In the genomic region with DNA sequence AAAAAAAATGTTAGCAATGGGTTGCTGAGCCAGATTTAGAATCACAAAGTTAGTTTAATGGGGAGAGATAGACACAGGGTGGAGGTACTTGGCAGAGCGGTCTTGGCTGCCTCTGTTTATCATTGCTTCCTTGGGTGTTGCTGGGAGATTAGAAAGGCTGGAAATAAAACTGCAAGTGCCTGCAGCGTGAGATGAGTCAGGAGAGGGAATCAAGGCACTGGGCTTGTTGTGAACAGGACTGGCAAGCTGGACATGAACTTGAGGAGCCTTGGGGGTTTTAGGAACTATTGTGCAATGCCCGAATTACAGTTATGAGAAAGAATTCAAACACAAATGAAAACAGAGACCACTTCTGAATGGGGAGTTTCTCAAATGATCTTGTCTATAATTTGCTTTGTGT, we compare ENCODE assay signal across 10 mouse cellular contexts.
DNase-seq lines count a peak whose midpoint lies in the region; ATAC-seq and TF ChIP-seq lines count a peak whose summit lies in the region.
"Had no signal": no experiment of that assay in that cellular context is flagged by ENCODE, and none has a peak within 500 bp of the region (broad histone marks: within the 10 kb centered on the region; RNA-seq: fewer than 3 reads in every experiment).

No protein-coding gene starts in this region.

- H3K9ac ChIP-seq in MEL (ENCODE audit: control insufficient read depth, low read depth, low read length, poor library complexity, severe bottlenecking), result no peak overlapping the region
- H3K9ac ChIP-seq in heart, embryonic 15.5 days, result no peak overlapping the region
- no peak overlapping the region for H3K9ac ChIP-seq in forebrain, embryonic 15.5 days (replicated peaks)
- H3K9ac ChIP-seq: liver, embryonic 12.5 days had no signal

- no peaks in the 10 kb centered on the region for H3K79me2 ChIP-seq in MEL (ENCODE audit: control insufficient read depth, insufficient read depth, low read length, poor library complexity)

- TF ChIP-seq POLR2A in MEL (IDR thresholded peaks at IDR 0.05; ENCODE audit: control insufficient read depth in 1 of 2, insufficient read depth in 1 of 2, low read depth in 1 of 2, low read length in 2 of 2, poor library complexity in 1 of 2), result no peak

- H3K4me2 ChIP-seq in heart, embryonic 15.5 days, result no peak overlapping the region
- no peak overlapping the region for H3K4me2 ChIP-seq in forebrain, embryonic 15.5 days (replicated peaks)
- H3K4me2 ChIP-seq: liver, embryonic 12.5 days had no signal

- DNase-seq in MEL (ENCODE audit: low read depth, low spot score), result peak; percentile 16
- DNase-seq in lung, postnatal 36 days, result peak; percentile 78
- no peak for DNase-seq in kidney, postnatal 10 days
- no peak for DNase-seq in spleen, postnatal 10 days (ENCODE audit: low spot score in 2 of 2)
- DNase-seq: adrenal gland, postnatal 25 days had no signal

- ATAC-seq in heart, embryonic 15.5 days (replicated peaks; ENCODE audit: insufficient number of reproducible peaks, insufficient read depth, low FRiP score, low read depth), result no peak
- no peak for ATAC-seq in forebrain, embryonic 15.5 days (replicated peaks)
- ATAC-seq: liver, embryonic 12.5 days had no signal

- TF ChIP-seq CTCF in MEL (IDR thresholded peaks at IDR 0.05 in 2 of 3, conservative IDR thresholded peaks at IDR 0.05 in 1 of 3; ENCODE audit: control insufficient read depth in 1 of 3, insufficient read depth in 1 of 3, low read depth in 2 of 3, low read length in 3 of 3, poor library complexity in 1 of 3, severe bottlenecking in 1 of 3), result no peak

- no peak for TF ChIP-seq RAD21 in MEL (IDR thresholded peaks at IDR 0.05; ENCODE audit: low read depth, low read length)

- H3K36me3 ChIP-seq in MEL (ENCODE audit: control insufficient read depth in 1 of 2, insufficient read depth in 2 of 2, low read length in 2 of 2), result no peaks in the 10 kb centered on the region
- no peaks in the 10 kb centered on the region for H3K36me3 ChIP-seq in heart, embryonic 15.5 days
- no peaks in the 10 kb centered on the region for H3K36me3 ChIP-seq in forebrain, embryonic 15.5 days
- H3K36me3 ChIP-seq: forebrain, embryonic 10.5 days; liver, embryonic 12.5 days had no signal

- TF ChIP-seq EP300 in MEL (IDR thresholded peaks at IDR 0.05; ENCODE audit: low read depth in 1 of 2, low read length in 2 of 2), result no peak

- no peaks in the 10 kb centered on the region for H3K9me3 ChIP-seq in MEL (replicated peaks; ENCODE audit: insufficient read depth, low read length)
- H3K9me3 ChIP-seq in heart, embryonic 15.5 days (replicated peaks), result no peaks in the 10 kb centered on the region; the same call in 1 of the 2 replicates
- H3K9me3 ChIP-seq in forebrain, embryonic 15.5 days, result no peaks in the 10 kb centered on the region
- H3K9me3 ChIP-seq: forebrain, embryonic 10.5 days; liver, embryonic 12.5 days had no signal

- H3K4me3 ChIP-seq in MEL (ENCODE audit: control insufficient read depth in 1 of 2, insufficient read depth in 1 of 2, low read depth in 2 of 2, low read length in 2 of 2), result no peak overlapping the region
- no peak overlapping the region for H3K4me3 ChIP-seq in brown adipose tissue, adult 24 weeks (ENCODE audit: insufficient read depth, low read depth, low read length)
- no peak overlapping the region for H3K4me3 ChIP-seq in heart, embryonic 15.5 days
- H3K4me3 ChIP-seq in forebrain, embryonic 15.5 days, result no peak overlapping the region
- H3K4me3 ChIP-seq: forebrain, embryonic 10.5 days; liver, embryonic 12.5 days had no signal

- H3K27ac ChIP-seq in MEL (ENCODE audit: control insufficient read depth, low read depth, low read length), result no peak overlapping the region
- peak overlapping the region; percentile 42; the same call in 1 of the 2 replicates for H3K27ac ChIP-seq in brown adipose tissue, adult 24 weeks (replicated peaks; ENCODE audit: low read depth, low read length)
- peak overlapping the region; percentile 75 for H3K27ac ChIP-seq in heart, embryonic 15.5 days
- H3K27ac ChIP-seq in forebrain, embryonic 15.5 days (replicated peaks), result no peak overlapping the region
- H3K27ac ChIP-seq: forebrain, embryonic 10.5 days; liver, embryonic 12.5 days had no signal

- no peaks in the 10 kb centered on the region for H3K4me1 ChIP-seq in MEL (ENCODE audit: control insufficient read depth in 1 of 2, insufficient read depth in 2 of 2, low read length in 2 of 2)
- H3K4me1 ChIP-seq in brown adipose tissue, adult 24 weeks (ENCODE audit: control insufficient read depth, insufficient read depth, insufficient read length, low read length), result no peaks in the 10 kb centered on the region
- H3K4me1 ChIP-seq in heart, embryonic 15.5 days (replicated peaks), result peaks cover 26% of the 10 kb centered on the region
- H3K4me1 ChIP-seq in forebrain, embryonic 15.5 days, result peaks cover 5% of the 10 kb centered on the region
- H3K4me1 ChIP-seq: liver, embryonic 12.5 days had no signal

- H3K27me3 ChIP-seq in MEL (ENCODE audit: control insufficient read depth in 1 of 2, insufficient read depth in 2 of 2, low read length in 2 of 2), result peaks cover 0 to 1% of the 10 kb centered on the region in 2 experiments; a peak in 2 of 4 replicates
- H3K27me3 ChIP-seq in heart, embryonic 15.5 days, result no peaks in the 10 kb centered on the region
- no peaks in the 10 kb centered on the region for H3K27me3 ChIP-seq in forebrain, embryonic 15.5 days
- H3K27me3 ChIP-seq: liver, embryonic 12.5 days had no signal

- 24% methylated on average over 3 of the region's 3 CpGs for WGBS in heart, embryonic 15.5 days
- 61% methylated on average over 3 of the region's 3 CpGs for WGBS in forebrain, embryonic 15.5 days

TF ChIP-seq in MEL, 35 proteins besides CTCF, POLR2A, EP300 and RAD21:
- peak; percentile 18; the same call in 1 of the 2 replicates for TF ChIP-seq TCF12 (IDR thresholded peaks at IDR 0.05; ENCODE audit: low read depth, low read length)
- no peak for TF ChIP-seq TBP (IDR thresholded peaks at IDR 0.05; ENCODE audit: low read depth, low read length)

Comparison
In these comparisons a context has a peak if more than half of its experiments do, and no peak if none do; other contexts are left out.
1. DNase-seq: peak in MEL (single experiment) and lung, postnatal 36 days (single experiment); none in kidney, postnatal 10 days (single experiment) and spleen, postnatal 10 days (0 of 2).
2. H3K27ac ChIP-seq: peak in brown adipose tissue, adult 24 weeks (single experiment) and heart, embryonic 15.5 days (single experiment); none in MEL (single experiment) and forebrain, embryonic 15.5 days (single experiment).